Mouse (Mus musculus): Measurements from ENCODE around the gene Fancc. TPM values are rescaled to one million over a fixed set of nuclear protein-coding genes. Genes with fewer than 3 reads are reported as not detected.

The Fancc gene
- polyA plus RNA-seq (2015; fragmentation: Nextera tagmentation; extraction: Ambion mirVana): 9.3 TPM in 2 replicates

DNA sequence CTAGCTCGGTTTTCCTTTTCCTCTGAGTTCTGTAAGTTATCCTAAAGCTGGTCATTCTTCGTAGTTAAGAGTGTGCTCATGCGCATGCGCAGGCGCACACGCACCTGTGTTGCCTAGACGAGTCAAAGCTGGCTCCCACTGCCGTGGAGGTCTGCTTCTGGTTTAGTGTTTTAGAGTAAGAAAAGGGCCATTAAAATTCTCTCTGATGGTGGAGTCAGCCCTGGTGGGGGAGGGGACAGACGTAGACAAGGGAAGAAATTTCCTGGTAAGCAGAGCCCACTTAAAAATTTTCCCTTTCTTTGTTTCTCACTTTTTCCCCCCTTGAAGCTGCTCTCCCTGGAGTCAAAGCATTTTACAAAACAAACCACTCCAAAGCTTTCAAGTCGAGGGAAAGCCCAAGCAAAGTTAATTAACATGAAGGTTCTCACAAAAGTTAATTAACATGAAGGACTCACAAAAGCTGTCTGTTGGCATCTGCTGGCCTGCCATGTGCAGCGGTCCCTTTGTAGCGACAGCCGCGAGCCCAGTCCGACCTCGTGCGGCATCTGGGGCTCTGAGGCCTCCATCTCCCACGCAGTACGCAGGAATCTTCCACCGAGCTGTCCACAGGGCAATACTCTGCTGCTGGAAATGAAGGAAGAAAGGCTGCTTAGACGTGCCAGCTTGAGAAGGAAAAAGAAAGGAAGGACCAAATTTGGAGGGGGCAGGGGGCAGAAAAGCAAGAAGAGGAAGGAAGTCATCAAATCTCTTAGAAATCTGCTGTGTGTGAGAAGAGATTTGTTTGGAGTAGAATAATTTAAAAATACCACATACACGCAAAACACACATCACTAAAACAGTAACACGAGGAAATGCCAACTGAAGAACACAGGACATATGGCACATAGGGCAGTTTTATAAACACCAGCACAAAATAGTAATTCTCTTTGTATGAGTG is at the start of gene Fancc:
Gene Fancc, minus strand, starts transcription at position 633 of the 937 bp plus-strand sequence.
- 39% methylated on average over 23 of the region's 23 CpGs for WGBS
- no peak within 1 kb of the TSS; the same call in 1 of the 2 replicates for H3K9ac ChIP-seq (ENCODE audit: low read length)
- no peaks in the 10 kb centered on the region for H3K27me3 ChIP-seq (ENCODE audit: control insufficient read depth, insufficient read depth, low read length)
- TF ChIP-seq EP300 (optimal IDR thresholded peaks at IDR 0.05) (no peak), CTCF (IDR thresholded peaks at IDR 0.05; ENCODE audit: low read depth) (no peak)
- no peaks in the 10 kb centered on the region for H3K4me1 ChIP-seq (replicated peaks; ENCODE audit: control insufficient read depth, insufficient read depth)
- no peak for ATAC-seq (ENCODE audit: low FRiP score, low TSS enrichment)
- H3K27ac ChIP-seq (replicated peaks): no peak within 1 kb of the TSS
- no peak within 1 kb of the TSS for H3K4me3 ChIP-seq (ENCODE audit: low read depth, low read length)
- no peak for DNase-seq (ENCODE audit: low spot score)
- no peaks in the 10 kb centered on the region for H3K9me3 ChIP-seq (ENCODE audit: control insufficient read depth, low read length)
- no peaks in the 10 kb centered on the region for H3K36me3 ChIP-seq (ENCODE audit: control insufficient read depth, insufficient read depth, low read length)
- no peak within 1 kb of the TSS for H3K4me2 ChIP-seq (replicated peaks; ENCODE audit: low read depth)

DNA sequence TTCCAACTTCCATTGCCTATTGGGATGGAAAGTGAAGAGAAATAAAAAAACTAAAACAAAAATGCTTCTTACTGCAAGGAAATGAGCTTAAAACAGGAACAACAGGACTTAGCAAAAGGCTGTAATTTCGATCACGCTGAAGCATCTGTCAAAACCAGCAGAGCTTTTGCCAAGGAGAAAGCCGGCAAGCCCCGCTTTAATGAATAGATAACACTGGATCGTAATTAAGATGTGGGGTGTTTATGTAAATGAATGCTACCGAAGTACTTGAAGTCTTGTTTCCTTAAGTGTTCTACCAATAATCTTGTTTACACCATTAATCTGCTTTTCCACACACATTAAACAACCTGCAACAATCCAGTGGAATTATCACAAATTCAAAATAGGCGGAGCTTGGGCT is 48.2 kb upstream of the Fancc start:
- no peak overlapping the region for H3K27ac ChIP-seq (replicated peaks)
- TF ChIP-seq CTCF (IDR thresholded peaks at IDR 0.05; ENCODE audit: low read depth) (no peak), EP300 (optimal IDR thresholded peaks at IDR 0.05) (no peak)
- no peaks in the 10 kb centered on the region for H3K27me3 ChIP-seq (ENCODE audit: control insufficient read depth, insufficient read depth, low read length)
- H3K36me3 ChIP-seq (ENCODE audit: control insufficient read depth, insufficient read depth, low read length): peaks cover 17% of the 10 kb centered on the region
- no peak for ATAC-seq (ENCODE audit: low FRiP score, low TSS enrichment)
- no peak overlapping the region for H3K4me2 ChIP-seq (replicated peaks; ENCODE audit: low read depth)
- 47% methylated on average over 7 of the region's 7 CpGs for WGBS
- H3K4me3 ChIP-seq (ENCODE audit: low read depth, low read length): no peak overlapping the region
- no peak overlapping the region for H3K9ac ChIP-seq (ENCODE audit: low read length)
- H3K9me3 ChIP-seq (ENCODE audit: control insufficient read depth, low read length): no peaks in the 10 kb centered on the region
- H3K4me1 ChIP-seq (replicated peaks; ENCODE audit: control insufficient read depth, insufficient read depth): 0 out of 2 replicates have a peak, but pooled peaks cover 4% of the 10 kb centered on the region
- no peak for DNase-seq (ENCODE audit: low spot score)

DNA sequence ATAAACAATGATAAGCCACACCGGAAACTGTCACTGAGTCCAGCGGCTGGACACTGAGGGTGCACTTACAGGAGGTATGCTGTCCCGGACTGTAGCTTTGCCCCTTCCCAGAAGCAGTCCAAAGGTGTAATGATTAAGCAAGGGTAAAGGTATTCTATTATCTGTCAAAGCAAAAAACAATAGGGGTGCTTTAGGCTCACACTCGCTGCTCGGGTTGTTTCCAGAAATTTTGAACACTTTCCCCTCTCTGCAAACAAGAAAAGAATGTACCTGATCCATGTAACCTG is 47.8 kb upstream of the Fancc start:
- Histone ChIP-seq H3K27me3 (ENCODE audit: control insufficient read depth, insufficient read depth, low read length) (no peaks in the 10 kb centered on the region), H3K9ac (ENCODE audit: low read length) (no peak overlapping the region), H3K4me2 (replicated peaks; ENCODE audit: low read depth) (no peak overlapping the region), H3K27ac (replicated peaks) (no peak overlapping the region), H3K9me3 (ENCODE audit: control insufficient read depth, low read length) (no peaks in the 10 kb centered on the region), H3K36me3 (ENCODE audit: control insufficient read depth, insufficient read depth, low read length) (peaks cover 19% of the 10 kb centered on the region), H3K4me3 (ENCODE audit: low read depth, low read length) (no peak overlapping the region), H3K4me1 (replicated peaks; ENCODE audit: control insufficient read depth, insufficient read depth) (0 out of 2 replicates have a peak, but pooled peaks cover 4% of the 10 kb centered on the region)
- no peak for DNase-seq (ENCODE audit: low spot score)
- 23% methylated on average over 5 of the region's 5 CpGs for WGBS
- ATAC-seq (ENCODE audit: low FRiP score, low TSS enrichment): no peak
- TF ChIP-seq EP300 (optimal IDR thresholded peaks at IDR 0.05) (no peak), CTCF (IDR thresholded peaks at IDR 0.05; ENCODE audit: low read depth) (no peak)

GRCm38 (mm10) chr13:63544119-63544966 is 47.3 kb upstream of the Fancc start:
- 0 out of 2 replicates have a peak, but pooled peaks cover 2% of the 10 kb centered on the region for H3K4me1 ChIP-seq (replicated peaks; ENCODE audit: control insufficient read depth, insufficient read depth)
- H3K36me3 ChIP-seq (ENCODE audit: control insufficient read depth, insufficient read depth, low read length): peaks cover 24% of the 10 kb centered on the region
- DNase-seq (ENCODE audit: low spot score): no peak
- no peak overlapping the region for H3K9ac ChIP-seq (ENCODE audit: low read length)
- H3K27me3 ChIP-seq (ENCODE audit: control insufficient read depth, insufficient read depth, low read length): no peaks in the 10 kb centered on the region
- TF ChIP-seq CTCF (IDR thresholded peaks at IDR 0.05; ENCODE audit: low read depth): no peak
- no peak for TF ChIP-seq EP300 (optimal IDR thresholded peaks at IDR 0.05)
- no peaks in the 10 kb centered on the region for H3K9me3 ChIP-seq (ENCODE audit: control insufficient read depth, low read length)
- ATAC-seq (ENCODE audit: low FRiP score, low TSS enrichment): no peak
- H3K4me3 ChIP-seq (ENCODE audit: low read depth, low read length): no peak overlapping the region
- no peak overlapping the region for H3K27ac ChIP-seq (replicated peaks)
- no peak overlapping the region for H3K4me2 ChIP-seq (replicated peaks; ENCODE audit: low read depth)
- 67% methylated on average over 13 of the region's 13 CpGs for WGBS

DNA sequence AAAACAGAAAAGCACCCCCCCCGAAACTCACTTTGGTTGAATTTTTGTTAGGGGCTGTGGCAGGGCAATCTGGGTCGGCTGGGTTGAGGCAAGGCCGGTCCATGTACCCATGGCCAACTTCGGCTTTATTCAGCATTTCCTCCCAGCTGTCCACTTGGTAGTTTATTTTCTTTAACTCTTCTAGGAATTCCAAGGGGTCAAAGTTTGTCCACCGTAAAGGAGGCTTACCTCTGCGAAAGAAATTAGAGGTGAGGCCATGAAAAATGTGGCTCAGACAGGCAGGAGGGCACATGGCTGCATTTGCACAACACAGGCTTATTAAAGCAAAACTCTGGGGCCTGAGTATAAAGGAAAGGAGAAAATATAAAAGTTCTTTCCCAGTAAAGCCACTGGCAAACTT is 46.4 kb upstream of the Fancc start:
- H3K4me3 ChIP-seq (ENCODE audit: low read depth, low read length): no peak overlapping the region
- no peaks in the 10 kb centered on the region for H3K9me3 ChIP-seq (ENCODE audit: control insufficient read depth, low read length)
- H3K9ac ChIP-seq (ENCODE audit: low read length): no peak overlapping the region
- TF ChIP-seq CTCF (IDR thresholded peaks at IDR 0.05; ENCODE audit: low read depth): no peak
- TF ChIP-seq EP300 (optimal IDR thresholded peaks at IDR 0.05): no peak
- no peaks in the 10 kb centered on the region for H3K27me3 ChIP-seq (ENCODE audit: control insufficient read depth, insufficient read depth, low read length)
- ATAC-seq (ENCODE audit: low FRiP score, low TSS enrichment) (no peak), DNase-seq (ENCODE audit: low spot score) (no peak)
- no peak overlapping the region for H3K4me2 ChIP-seq (replicated peaks; ENCODE audit: low read depth)
- H3K36me3 ChIP-seq (ENCODE audit: control insufficient read depth, insufficient read depth, low read length): peaks cover 33% of the 10 kb centered on the region
- 49% methylated on average over 6 of the region's 6 CpGs for WGBS
- no peak overlapping the region for H3K27ac ChIP-seq (replicated peaks)
- no peaks in the 10 kb centered on the region for H3K4me1 ChIP-seq (replicated peaks; ENCODE audit: control insufficient read depth, insufficient read depth)

Data from stomach, postnatal 0 days (tissue).